Mouse (Mus musculus): ENCODE results near the gene Btbd7.

The Btbd7 gene

DNA sequence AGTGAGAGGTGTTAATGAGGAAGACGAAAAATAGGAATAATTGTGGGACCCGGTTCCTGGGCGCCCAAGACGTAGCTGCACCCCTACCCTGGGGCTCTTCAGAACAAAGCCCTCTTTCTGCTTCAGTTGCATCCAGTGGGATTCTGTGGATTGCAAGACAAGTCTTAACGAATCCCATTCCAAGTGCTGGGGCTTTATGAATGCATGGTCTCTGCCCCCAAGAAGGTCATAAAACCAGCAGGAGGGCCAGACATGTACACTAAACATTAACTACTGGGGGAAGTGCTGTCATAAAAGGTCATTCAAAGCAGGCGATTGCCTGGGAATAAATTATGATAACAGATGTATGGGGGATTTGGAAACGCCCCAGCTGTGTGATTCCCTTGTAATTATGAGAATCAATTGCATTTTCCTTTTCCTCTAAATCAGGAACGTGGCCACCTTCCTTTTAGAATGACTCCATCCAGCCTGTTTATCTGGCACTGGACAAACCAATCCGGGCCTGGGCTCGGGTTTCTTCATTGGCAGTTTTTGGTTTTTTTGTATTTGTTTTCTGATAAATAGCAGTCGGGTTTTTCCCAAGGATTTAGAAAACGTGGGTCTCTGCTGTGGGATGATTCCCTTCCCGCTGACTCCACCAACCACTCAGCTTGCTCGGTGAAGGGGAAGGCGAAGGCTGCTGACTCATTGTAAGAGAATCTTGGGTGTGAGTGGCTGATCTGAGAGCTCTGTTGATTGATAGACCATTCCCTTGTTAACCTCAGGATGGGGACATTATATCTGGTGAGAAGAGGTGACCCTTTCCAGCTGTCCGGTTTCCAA is 147.3 kb downstream of the Btbd7 start:
- no peak for DNase-seq (ENCODE audit: low spot score)
